Mouse (Mus musculus) kidney, embryonic 15.5 days (tissue): ENCODE results near the gene Gprc5d. TPM values are rescaled to one million over a fixed set of nuclear protein-coding genes. Genes with fewer than 3 reads are reported as not detected.

Experiments
- ATAC-seq: fragments of 200-750 bp; cut with Nextera tagmentation; replicated peaks from 2 replicates; pipeline ENCODE4 v1.8.0; 2017; ENCODE audit warnings: moderate TSS enrichment; ENCODE audit not compliant: low FRiP score
- H3K27ac ChIP-seq: fragments of 300-500 bp; sonication (generic); 2 replicates; pipeline ENCODE4 v1.5.1; 2015; ENCODE audit warnings: mild to moderate bottlenecking, inconsistent platforms
- H3K27me3 ChIP-seq: fragments of 300-500 bp; sonication (generic); 2 replicates; pipeline ENCODE4 v1.6.1; 2015; ENCODE audit warnings: inconsistent platforms
- H3K36me3 ChIP-seq: fragments of 300-500 bp; sonication (generic); 2 replicates; pipeline ENCODE4 v1.6.1; 2015; ENCODE audit warnings: inconsistent platforms
- H3K4me1 ChIP-seq: fragments of 300-500 bp; sonication (generic); 2 replicates; pipeline ENCODE4 v1.6.1; 2015; ENCODE audit warnings: inconsistent platforms
- H3K4me2 ChIP-seq: fragments of 300-500 bp; sonication (generic); 2 replicates; pipeline ENCODE4 v1.6.1; 2015; ENCODE audit warnings: moderate library complexity, mild to moderate bottlenecking, inconsistent platforms
- H3K4me3 ChIP-seq: fragments of 300-500 bp; sonication (generic); replicated peaks from 2 replicates; pipeline ENCODE4 v1.5.1; 2015; ENCODE audit warnings: mild to moderate bottlenecking, inconsistent platforms
- H3K9ac ChIP-seq: fragments of 300-500 bp; sonication (generic); 2 replicates; pipeline ENCODE4 v1.6.1; 2015; ENCODE audit warnings: mild to moderate bottlenecking, inconsistent platforms
- H3K9me3 ChIP-seq: fragments of 300-500 bp; sonication (generic); replicated peaks from 2 replicates; pipeline ENCODE4 v1.6.1; 2016; ENCODE audit warnings: inconsistent platforms
- WGBS: fragments of 180-500 bp; shearing (Covaris S2); methylation state at CpG from one replicate; pipeline ENCODE4 v1.1.7; 2015; ENCODE audit warnings: mixed read lengths; 5-methylcytosine and 5-hydroxymethylcytosine counted together
- polyA plus RNA-seq: library from polyadenylated mRNA; unstranded; fragments of >200 nt; fragmentation: Nextera tagmentation; extraction: Ambion mirVana; gene quantifications from 2 replicates; pipeline ENCODE4 v1.2.1, GENCODE M21; 2015

Gprc5d gene
- polyA plus RNA-seq, 1 experiment from 2014 or later: not detected

DNA sequence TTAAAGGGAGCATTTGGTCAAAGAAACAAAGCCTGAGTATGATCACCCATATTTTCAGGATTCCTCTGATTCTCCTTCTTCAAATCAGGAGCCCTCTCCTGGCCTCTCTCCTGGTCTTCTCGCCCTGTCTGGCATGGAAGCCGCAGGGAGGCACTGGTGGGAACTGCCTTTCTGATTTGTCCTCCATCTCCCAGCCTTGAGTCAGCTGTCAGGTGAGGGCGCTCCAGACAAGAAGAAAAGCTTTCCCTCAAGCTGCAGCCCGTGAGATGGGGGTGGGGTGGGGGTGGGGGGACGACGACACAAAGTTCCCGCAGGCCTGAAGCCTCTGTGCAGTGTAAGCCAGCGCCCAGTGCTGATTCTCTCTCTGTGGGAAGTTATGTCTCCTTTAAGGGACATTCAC, 28.3 kb downstream of the Gprc5d start:
- peaks cover 8% of the 10 kb centered on the region; the same call in 1 of the 2 replicates for H3K4me1 ChIP-seq
- 0 out of 2 replicates have a peak, but pooled peaks cover 6% of the 10 kb centered on the region for H3K36me3 ChIP-seq
- no peaks in the 10 kb centered on the region for H3K9me3 ChIP-seq
- H3K4me3 ChIP-seq: no peak overlapping the region
- ATAC-seq: no peak
- WGBS: 25% methylated on average over 8 of the region's 8 CpGs
- H3K27me3 ChIP-seq: no peaks in the 10 kb centered on the region
- no peak overlapping the region for H3K9ac ChIP-seq
- no peak overlapping the region for H3K4me2 ChIP-seq
- H3K27ac ChIP-seq: no peak overlapping the region

DNA sequence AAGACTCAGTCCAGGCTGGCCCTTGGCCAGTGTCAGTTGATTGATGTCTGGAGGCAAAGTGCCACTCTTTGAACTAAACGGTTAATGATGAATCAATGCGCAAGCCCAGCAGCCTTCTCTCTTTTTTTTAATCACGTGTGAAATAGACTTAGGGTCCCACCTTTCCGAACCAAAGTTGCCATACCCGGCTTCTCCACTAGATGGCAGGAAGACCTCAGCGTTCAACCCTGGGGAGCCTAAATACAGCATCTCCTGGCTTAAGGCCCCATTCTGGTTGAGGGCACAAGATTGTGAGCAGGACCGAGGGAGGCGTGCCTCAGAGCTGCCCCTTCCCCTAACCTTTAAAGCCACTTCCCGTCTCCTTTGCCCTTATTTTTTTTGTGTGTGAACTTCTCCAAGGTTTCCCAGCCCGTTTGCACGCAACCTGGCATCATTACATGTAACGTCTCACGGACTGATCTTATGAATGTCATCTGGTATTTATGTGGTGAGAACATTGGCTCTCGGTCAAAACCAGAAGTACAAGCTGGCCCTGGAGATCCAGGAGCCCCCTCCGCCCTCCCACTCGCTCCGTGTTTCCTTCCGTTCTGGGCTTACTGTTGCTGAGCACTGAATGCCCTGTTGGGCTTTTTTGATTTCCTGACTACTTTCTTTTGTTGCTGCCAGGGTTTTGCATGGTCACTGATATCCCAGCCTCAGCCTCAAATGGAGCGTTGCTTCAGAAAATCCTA, 30.2 kb downstream of the Gprc5d start:
- Histone ChIP-seq H3K9ac (no peak overlapping the region), H3K4me1 (peaks cover 8% of the 10 kb centered on the region; the same call in 1 of the 2 replicates), H3K36me3 (peaks cover 10% of the 10 kb centered on the region; the same call in 1 of the 2 replicates), H3K4me2 (peak overlapping the region; percentile 51), H3K4me3 (peak overlapping the region; percentile 15; the same call in 1 of the 2 replicates), H3K27me3 (no peaks in the 10 kb centered on the region), H3K9me3 (no peaks in the 10 kb centered on the region), H3K27ac (no peak overlapping the region)
- 20% methylated on average over 19 of the region's 19 CpGs for WGBS
- ATAC-seq: peak; percentile 83

DNA sequence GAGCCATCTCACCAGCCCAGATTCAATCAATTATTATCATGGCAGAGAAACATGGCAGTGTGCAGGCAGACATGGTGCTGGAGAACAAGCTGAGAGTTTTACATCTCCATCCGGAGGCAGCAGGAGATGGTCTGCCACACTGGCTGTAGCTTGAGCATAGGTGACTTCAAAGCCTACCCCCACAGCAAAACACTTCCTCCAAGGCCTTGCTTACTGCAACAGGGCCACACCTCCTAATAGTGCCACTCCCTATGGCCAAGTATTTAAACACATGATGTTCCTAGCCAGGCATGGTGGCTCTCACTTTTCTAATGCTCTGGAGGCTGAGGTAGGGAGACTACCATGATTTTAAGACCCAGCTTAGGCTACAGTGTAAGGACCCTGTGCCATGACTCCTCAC, 32.4 kb downstream of the Gprc5d start:
- H3K36me3 ChIP-seq: peaks cover 10% of the 10 kb centered on the region; the same call in 1 of the 2 replicates
- no peak overlapping the region for H3K4me2 ChIP-seq
- peaks cover 7% of the 10 kb centered on the region; the same call in 1 of the 2 replicates for H3K4me1 ChIP-seq
- H3K9me3 ChIP-seq: no peaks in the 10 kb centered on the region
- 90% methylated on average over 1 of the region's 1 CpGs for WGBS
- no peaks in the 10 kb centered on the region for H3K27me3 ChIP-seq
- H3K27ac ChIP-seq: no peak overlapping the region
- no peak overlapping the region for H3K9ac ChIP-seq
- no peak overlapping the region for H3K4me3 ChIP-seq
- no peak for ATAC-seq

DNA sequence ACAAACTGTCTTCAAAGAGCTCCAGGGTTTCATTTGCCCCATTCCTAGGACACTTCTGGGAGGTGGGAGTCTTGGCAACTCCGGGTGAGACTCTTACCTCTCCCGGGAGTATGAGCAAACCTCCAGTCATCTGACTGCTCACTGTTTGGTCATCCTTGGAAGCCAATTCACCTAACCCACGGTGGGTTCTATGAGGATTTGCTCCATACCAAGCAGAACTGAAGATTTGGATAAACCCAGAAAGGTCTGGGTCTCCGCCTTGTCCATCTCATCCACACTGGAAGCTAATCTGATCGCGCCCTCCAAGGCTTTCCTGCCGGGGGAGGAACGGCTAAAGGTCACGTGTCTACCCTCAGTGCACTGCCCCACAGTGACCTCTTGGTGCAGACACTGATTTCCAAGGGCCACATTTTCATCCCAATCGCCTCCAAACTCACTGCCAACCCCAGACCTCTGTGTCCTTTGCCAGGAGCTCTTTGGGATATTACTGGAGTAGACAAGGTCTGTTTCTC, 34.0 kb downstream of the Gprc5d start:
- H3K9ac ChIP-seq: no peak overlapping the region
- no peaks in the 10 kb centered on the region for H3K9me3 ChIP-seq
- H3K4me1 ChIP-seq: peaks cover 6% of the 10 kb centered on the region; the same call in 1 of the 2 replicates
- H3K36me3 ChIP-seq: peaks cover 21% of the 10 kb centered on the region
- 66% methylated on average over 10 of the region's 10 CpGs for WGBS
- no peak overlapping the region for H3K27ac ChIP-seq
- H3K4me3 ChIP-seq: no peak overlapping the region
- ATAC-seq: no peak
- no peak overlapping the region for H3K4me2 ChIP-seq
- no peaks in the 10 kb centered on the region for H3K27me3 ChIP-seq

DNA sequence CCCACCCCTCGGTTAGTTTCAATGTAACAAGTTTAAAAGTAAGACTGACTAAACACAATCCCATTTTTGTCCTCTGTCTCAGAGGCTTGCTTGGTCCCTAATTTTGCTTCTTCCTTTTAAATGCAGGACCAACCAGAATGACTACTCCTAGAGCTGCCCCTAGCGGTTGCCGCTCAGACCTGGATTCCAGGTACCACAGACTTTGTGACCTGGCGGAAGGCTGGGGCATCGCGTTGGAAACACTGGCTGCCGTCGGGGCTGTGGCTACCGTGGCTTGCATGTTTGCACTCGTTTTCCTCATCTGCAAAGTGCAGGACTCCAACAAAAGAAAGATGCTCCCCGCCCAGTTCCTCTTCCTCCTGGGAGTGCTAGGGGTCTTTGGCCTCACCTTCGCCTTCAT, 39.7 kb downstream of the Gprc5d start:
- no peak overlapping the region for H3K27ac ChIP-seq
- WGBS: 57% methylated on average over 12 of the region's 12 CpGs
- no peaks in the 10 kb centered on the region for H3K27me3 ChIP-seq
- no peak overlapping the region for H3K9ac ChIP-seq
- no peak for ATAC-seq
- H3K9me3 ChIP-seq: no peaks in the 10 kb centered on the region
- H3K4me1 ChIP-seq: no peaks in the 10 kb centered on the region
- H3K36me3 ChIP-seq: peaks cover 13% of the 10 kb centered on the region
- no peak overlapping the region for H3K4me2 ChIP-seq
- H3K4me3 ChIP-seq: no peak overlapping the region

DNA sequence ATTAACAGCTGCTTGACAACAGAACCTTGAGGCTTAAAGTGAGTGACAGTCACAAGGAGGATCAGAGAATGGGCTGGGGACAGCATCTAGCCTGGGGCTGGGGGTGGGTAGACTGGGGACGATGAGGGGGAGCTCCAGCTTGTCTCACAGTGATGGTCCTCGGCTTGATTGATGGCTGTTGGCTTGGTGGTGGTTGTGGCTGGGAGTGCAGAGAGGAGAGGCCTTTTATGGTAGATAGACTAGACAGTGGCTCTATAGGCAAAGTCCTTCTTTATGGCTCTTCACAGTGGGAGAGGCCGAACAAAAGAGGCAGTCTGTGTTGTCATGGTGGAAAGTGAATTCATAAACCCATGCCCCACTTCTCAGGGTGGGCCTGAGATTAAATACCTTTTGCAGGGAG, 41.9 kb downstream of the Gprc5d start:
- Histone ChIP-seq H3K4me2 (no peak overlapping the region), H3K36me3 (peaks cover 13% of the 10 kb centered on the region), H3K27me3 (no peaks in the 10 kb centered on the region), H3K9ac (no peak overlapping the region), H3K9me3 (no peaks in the 10 kb centered on the region), H3K4me3 (no peak overlapping the region), H3K4me1 (peaks cover 6% of the 10 kb centered on the region; the same call in 1 of the 2 replicates), H3K27ac (no peak overlapping the region)
- no peak for ATAC-seq
- WGBS: 27% methylated on average over 3 of the region's 3 CpGs

DNA sequence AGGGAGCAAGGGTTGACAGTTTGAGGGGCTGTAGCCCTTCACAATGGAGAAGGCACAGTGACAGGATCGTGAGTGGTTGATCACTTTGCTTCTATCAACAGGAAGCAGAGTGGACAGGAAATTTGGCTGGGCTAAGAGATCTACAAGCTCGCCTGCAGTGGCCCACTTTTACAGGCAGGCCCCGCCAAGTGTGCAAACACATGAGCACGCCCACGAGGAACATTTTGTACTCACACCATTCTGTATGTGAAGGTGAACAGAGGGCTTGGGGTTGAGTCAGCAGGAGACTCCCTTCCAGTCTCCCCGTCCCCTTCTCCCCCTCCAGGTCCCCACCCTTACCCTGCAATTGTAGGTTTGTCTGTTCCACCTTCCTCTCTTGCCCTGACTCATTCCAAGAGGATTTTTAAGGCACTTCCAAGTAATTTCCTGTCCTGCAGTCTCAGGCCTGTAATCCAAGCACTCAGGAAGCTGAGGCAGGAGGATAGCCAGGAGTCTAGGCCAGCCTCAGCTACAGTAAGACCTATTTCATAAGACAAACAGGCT, 43.6 kb downstream of the Gprc5d start:
- Histone ChIP-seq H3K9ac (no peak overlapping the region), H3K4me2 (no peak overlapping the region), H3K27ac (no peak overlapping the region), H3K36me3 (peaks cover 8% of the 10 kb centered on the region), H3K9me3 (no peaks in the 10 kb centered on the region), H3K4me1 (peaks cover 6% of the 10 kb centered on the region), H3K4me3 (no peak overlapping the region), H3K27me3 (no peaks in the 10 kb centered on the region)
- WGBS: 71% methylated on average over 6 of the region's 6 CpGs
- ATAC-seq: no peak

DNA sequence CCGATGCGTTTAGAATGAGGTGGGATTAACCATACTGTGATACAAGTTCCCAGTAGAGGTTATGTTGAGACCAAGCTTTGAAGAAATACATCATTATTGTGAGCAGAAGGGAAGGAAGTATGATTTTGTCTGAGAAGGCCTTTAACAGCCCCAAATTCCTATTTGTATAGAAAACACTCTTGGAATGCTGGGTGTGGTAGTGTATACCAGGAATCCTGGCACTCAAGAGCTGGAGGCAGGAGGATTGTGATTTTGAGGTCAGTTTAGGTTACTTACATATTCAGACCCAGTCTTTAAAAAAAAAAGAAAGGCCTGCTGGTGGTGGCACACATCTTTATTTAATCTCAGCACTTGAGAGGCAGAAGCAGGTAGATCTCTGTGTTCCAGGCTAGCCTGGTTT, 47.7 kb downstream of the Gprc5d start:
- no peak overlapping the region for H3K4me3 ChIP-seq
- H3K27me3 ChIP-seq: no peaks in the 10 kb centered on the region
- H3K36me3 ChIP-seq: no peaks in the 10 kb centered on the region
- no peak overlapping the region for H3K9ac ChIP-seq
- WGBS: 79% methylated on average over 2 of the region's 2 CpGs
- no peak overlapping the region for H3K4me2 ChIP-seq
- no peak for ATAC-seq
- H3K27ac ChIP-seq: no peak overlapping the region
- H3K4me1 ChIP-seq: peaks cover 29% of the 10 kb centered on the region
- H3K9me3 ChIP-seq: no peaks in the 10 kb centered on the region

DNA sequence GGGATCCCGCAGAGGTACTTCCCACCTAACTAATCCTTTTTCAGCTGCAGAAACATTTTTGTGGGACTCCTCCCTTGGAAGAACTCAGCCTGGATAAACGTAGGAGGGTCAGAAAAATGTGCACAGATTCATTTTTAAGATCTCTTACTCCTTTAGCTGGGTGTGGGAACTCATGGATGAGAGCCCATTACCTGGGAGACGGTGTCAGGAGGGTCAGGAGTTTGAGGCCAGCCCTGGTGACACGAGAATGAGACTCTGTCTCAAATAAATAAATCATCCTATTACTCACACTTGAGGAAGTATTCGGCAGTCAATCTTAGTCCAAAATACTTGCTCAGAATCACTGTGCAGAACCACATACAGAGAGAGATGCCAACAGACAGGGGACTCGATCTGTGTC, 48.2 kb downstream of the Gprc5d start:
- Histone ChIP-seq H3K9ac (no peak overlapping the region), H3K27ac (no peak overlapping the region), H3K36me3 (no peaks in the 10 kb centered on the region), H3K4me1 (peaks cover 34% of the 10 kb centered on the region), H3K4me3 (no peak overlapping the region), H3K4me2 (no peak overlapping the region), H3K27me3 (no peaks in the 10 kb centered on the region), H3K9me3 (no peaks in the 10 kb centered on the region)
- no peak for ATAC-seq
- 48% methylated on average over 6 of the region's 6 CpGs for WGBS

DNA sequence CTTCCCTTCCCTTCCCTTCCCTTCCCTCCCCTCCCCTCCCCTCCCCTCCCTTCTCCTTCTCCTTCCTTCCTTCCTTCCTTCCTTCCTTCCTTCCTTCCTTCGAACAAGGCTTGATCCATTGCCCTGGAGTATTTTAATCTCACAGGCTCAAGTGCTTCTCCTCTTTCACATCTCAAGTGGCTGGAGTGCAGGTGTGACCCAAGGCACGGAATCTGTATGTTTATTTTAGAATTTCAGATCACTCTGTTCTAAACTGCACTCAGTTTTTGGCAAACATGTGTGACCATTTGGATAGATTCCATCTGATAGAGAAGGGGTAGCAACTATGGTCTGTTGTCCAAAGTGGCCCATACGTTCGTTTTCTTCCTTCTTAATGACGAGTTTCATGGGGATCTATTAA, 49.9 kb downstream of the Gprc5d start:
- H3K4me1 ChIP-seq: peaks cover 37% of the 10 kb centered on the region
- no peaks in the 10 kb centered on the region for H3K27me3 ChIP-seq
- no peak overlapping the region for H3K27ac ChIP-seq
- H3K4me3 ChIP-seq: no peak overlapping the region
- no peak for ATAC-seq
- H3K9ac ChIP-seq: no peak overlapping the region
- 71% methylated on average over 5 of the region's 5 CpGs for WGBS
- no peaks in the 10 kb centered on the region for H3K36me3 ChIP-seq
- H3K4me2 ChIP-seq: no peak overlapping the region
- no peaks in the 10 kb centered on the region for H3K9me3 ChIP-seq

DNA sequence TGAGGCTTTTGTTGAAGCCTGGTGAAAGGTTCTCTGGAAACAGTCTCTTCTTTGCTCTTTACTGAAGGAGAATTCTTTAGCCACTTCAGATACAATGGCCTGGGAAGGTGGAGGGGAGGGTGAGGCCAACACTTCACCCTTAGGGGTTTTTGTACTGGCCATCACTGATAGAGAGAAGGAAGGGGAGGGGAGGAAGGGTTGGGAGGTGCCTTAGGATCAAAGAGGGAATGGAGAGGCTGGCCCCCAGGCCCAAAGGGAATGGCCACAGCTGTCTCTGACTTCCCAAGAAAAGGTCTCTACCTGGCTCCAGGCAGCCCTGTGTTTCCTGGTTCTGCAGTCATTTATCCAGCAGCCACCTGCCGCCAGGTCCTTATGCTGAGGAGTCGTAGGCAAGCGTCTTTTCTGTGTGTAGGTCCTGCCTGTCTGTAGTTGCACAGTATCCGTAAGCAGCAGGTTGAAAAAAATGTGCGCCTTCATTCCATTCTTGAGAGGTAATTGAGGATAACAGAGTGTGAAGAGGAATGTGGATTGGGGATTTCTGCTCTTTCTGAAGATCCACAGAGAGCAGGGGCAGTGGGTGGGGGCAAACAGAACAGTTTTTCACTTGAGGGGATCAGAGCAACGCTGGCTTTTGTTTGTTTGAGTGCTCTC, 51.2 kb downstream of the Gprc5d start:
- Histone ChIP-seq H3K27me3 (no peaks in the 10 kb centered on the region), H3K9me3 (no peaks in the 10 kb centered on the region), H3K9ac (no peak overlapping the region), H3K4me3 (peak overlapping the region; percentile 55), H3K36me3 (no peaks in the 10 kb centered on the region), H3K27ac (no peak overlapping the region), H3K4me1 (peaks cover 37% of the 10 kb centered on the region), H3K4me2 (peak overlapping the region; percentile 79)
- WGBS: 41% methylated on average over 6 of the region's 6 CpGs
- ATAC-seq: no peak
